Mouse (Mus musculus): ENCODE data around the gene Sipa1l3.

DNA sequence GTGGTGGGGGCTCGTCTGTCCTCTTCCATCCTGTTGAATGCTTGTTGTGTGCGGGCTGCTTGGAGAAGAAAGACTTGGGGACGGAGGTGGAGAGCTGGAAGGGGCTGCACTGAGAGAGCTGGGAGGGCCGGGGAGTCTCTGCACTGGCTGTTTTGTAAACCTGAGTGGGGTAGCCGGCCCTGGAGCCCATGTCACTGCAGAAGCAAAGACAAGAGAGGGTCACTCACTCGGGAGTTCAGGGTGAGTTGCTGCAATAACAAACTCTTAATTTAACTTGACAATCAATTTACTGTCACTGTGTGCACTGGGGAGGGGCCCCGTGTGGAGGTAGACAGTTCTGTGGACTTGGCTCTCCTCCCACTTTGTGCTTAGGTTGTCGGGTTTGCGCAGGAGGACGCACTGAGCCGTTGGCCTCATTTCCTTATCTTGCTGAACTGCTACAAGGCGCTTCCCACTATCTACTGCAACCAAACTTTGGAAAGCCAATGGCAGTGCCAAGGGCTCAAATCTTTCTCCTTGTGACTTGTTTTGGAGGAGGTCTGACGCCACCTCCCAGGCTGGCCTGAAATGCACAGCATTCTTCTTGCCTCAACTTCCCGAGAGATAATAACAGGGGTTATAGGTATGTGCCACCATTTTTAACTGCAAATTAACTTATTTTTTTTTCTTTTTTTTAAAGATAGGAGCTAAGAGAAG is 179.3 kb downstream of the Sipa1l3 start:
- TF ChIP-seq CTCF (IDR thresholded peaks at IDR 0.05; ENCODE audit: low read depth) (no peak), EP300 (optimal IDR thresholded peaks at IDR 0.05) (no peak)

All from stomach, postnatal 0 days (tissue).